Mouse (Mus musculus): ENCODE data around the gene Omp. TPM values are rescaled to one million over a fixed set of nuclear protein-coding genes. Genes with fewer than 3 reads are reported as not detected.

Omp gene
- polyA plus RNA-seq, 1 experiment from 2014 or later: 0.35 TPM

GRCm38 (mm10) chr7:98186637-98187036, 41.3 kb upstream of the Omp start:
- Histone ChIP-seq H3K9me3 (replicated peaks; ENCODE audit: control insufficient read depth, low read length, poor library complexity, severe bottlenecking) (no peaks in the 10 kb centered on the region), H3K27me3 (ENCODE audit: control insufficient read depth, insufficient read depth, low read depth, low read length) (peaks cover 6% of the 10 kb centered on the region), H3K36me3 (ENCODE audit: control insufficient read depth, insufficient read depth, low read length) (no peaks in the 10 kb centered on the region), H3K4me3 (ENCODE audit: low read depth, low read length) (no peak overlapping the region), H3K27ac (ENCODE audit: low read length) (peak overlapping the region; percentile 28; the same call in 1 of the 2 replicates), H3K4me2 (ENCODE audit: low read length) (no peak overlapping the region), H3K4me1 (ENCODE audit: control insufficient read depth, insufficient read depth, low read length) (peaks cover 3% of the 10 kb centered on the region; the same call in 1 of the 2 replicates), H3K9ac (ENCODE audit: low read depth, low read length) (no peak overlapping the region)
- ATAC-seq: peak; percentile 75
- 23% methylated on average over 8 of the region's 8 CpGs for WGBS

GRCm38 (mm10) chr7:98185326-98185725, 40.0 kb upstream of the Omp start:
- Histone ChIP-seq H3K4me2 (ENCODE audit: low read length) (no peak overlapping the region), H3K36me3 (ENCODE audit: control insufficient read depth, insufficient read depth, low read length) (no peaks in the 10 kb centered on the region), H3K4me3 (ENCODE audit: low read depth, low read length) (no peak overlapping the region), H3K9ac (ENCODE audit: low read depth, low read length) (no peak overlapping the region), H3K9me3 (replicated peaks; ENCODE audit: control insufficient read depth, low read length, poor library complexity, severe bottlenecking) (no peaks in the 10 kb centered on the region), H3K4me1 (ENCODE audit: control insufficient read depth, insufficient read depth, low read length) (peaks cover 3% of the 10 kb centered on the region; the same call in 1 of the 2 replicates), H3K27ac (ENCODE audit: low read length) (peak overlapping the region; percentile 61; the same call in 1 of the 2 replicates), H3K27me3 (ENCODE audit: control insufficient read depth, insufficient read depth, low read depth, low read length) (peaks cover 5% of the 10 kb centered on the region)
- 56% methylated on average over 6 of the region's 6 CpGs for WGBS
- peak; percentile 25; the same call in 1 of the 2 replicates for ATAC-seq

GRCm38 (mm10) chr7:98178560-98179231, 33.4 kb upstream of the Omp start:
- WGBS: 92% methylated on average over 5 of the region's 5 CpGs
- Histone ChIP-seq H3K27me3 (ENCODE audit: control insufficient read depth, insufficient read depth, low read depth, low read length) (peaks cover 3% of the 10 kb centered on the region), H3K36me3 (ENCODE audit: control insufficient read depth, insufficient read depth, low read length) (no peaks in the 10 kb centered on the region)

GRCm38 (mm10) chr7:98177929-98178559, 32.7 kb upstream of the Omp start, which contains the start of gene Capn5:
Gene Capn5 (minus strand): TSS chr7:98178274.
- H3K27me3 ChIP-seq (ENCODE audit: control insufficient read depth, insufficient read depth, low read depth, low read length): peaks cover 3% of the 10 kb centered on the region
- no peaks in the 10 kb centered on the region for H3K9me3 ChIP-seq (replicated peaks; ENCODE audit: control insufficient read depth, low read length, poor library complexity, severe bottlenecking)
- H3K36me3 ChIP-seq (ENCODE audit: control insufficient read depth, insufficient read depth, low read length): no peaks in the 10 kb centered on the region
- peak within 1 kb of the TSS; percentile 81 for H3K4me2 ChIP-seq (ENCODE audit: low read length)
- peak; percentile 88 for ATAC-seq
- 2% methylated on average over 38 of the region's 44 CpGs for WGBS
- H3K9ac ChIP-seq (ENCODE audit: low read depth, low read length): peak within 1 kb of the TSS; percentile 87
- 0 out of 2 replicates have a peak within 1 kb of the TSS, but pooled peaks have one; percentile 33 for H3K27ac ChIP-seq (ENCODE audit: low read length)
- peak within 1 kb of the TSS; percentile 81 for H3K4me3 ChIP-seq (ENCODE audit: low read depth, low read length)
- peaks cover 12% of the 10 kb centered on the region for H3K4me1 ChIP-seq (ENCODE audit: control insufficient read depth, insufficient read depth, low read length)

More at GRCm38 (mm10) chr7:98178560-98179231, 33.4 kb upstream of the Omp start:
- no peaks in the 10 kb centered on the region for H3K9me3 ChIP-seq (replicated peaks; ENCODE audit: control insufficient read depth, low read length, poor library complexity, severe bottlenecking)
- peaks cover 12% of the 10 kb centered on the region for H3K4me1 ChIP-seq (ENCODE audit: control insufficient read depth, insufficient read depth, low read length)
- 0 out of 2 replicates have a peak overlapping the region, but pooled peaks have one; percentile 28 for H3K27ac ChIP-seq (ENCODE audit: low read length)
- H3K4me2 ChIP-seq (ENCODE audit: low read length): peak overlapping the region; percentile 81
- H3K9ac ChIP-seq (ENCODE audit: low read depth, low read length): peak overlapping the region; percentile 87
- peak; percentile 46 for ATAC-seq
- peak overlapping the region; percentile 81 for H3K4me3 ChIP-seq (ENCODE audit: low read depth, low read length)

GRCm38 (mm10) chr7:98177566-98177928, 32.2 kb upstream of the Omp start:
- Histone ChIP-seq H3K9ac (ENCODE audit: low read depth, low read length) (peak overlapping the region; percentile 87), H3K27me3 (ENCODE audit: control insufficient read depth, insufficient read depth, low read depth, low read length) (peaks cover 3% of the 10 kb centered on the region), H3K27ac (ENCODE audit: low read length) (0 out of 2 replicates have a peak overlapping the region, but pooled peaks have one; percentile 33), H3K9me3 (replicated peaks; ENCODE audit: control insufficient read depth, low read length, poor library complexity, severe bottlenecking) (no peaks in the 10 kb centered on the region), H3K4me1 (ENCODE audit: control insufficient read depth, insufficient read depth, low read length) (peaks cover 12% of the 10 kb centered on the region), H3K4me3 (ENCODE audit: low read depth, low read length) (peak overlapping the region; percentile 81), H3K36me3 (ENCODE audit: control insufficient read depth, insufficient read depth, low read length) (no peaks in the 10 kb centered on the region), H3K4me2 (ENCODE audit: low read length) (peak overlapping the region; percentile 81)
- WGBS: 3% methylated on average over 9 of the region's 9 CpGs
- peak; percentile 63; the same call in 1 of the 2 replicates for ATAC-seq

GRCm38 (mm10) chr7:98177071-98177485, 31.8 kb upstream of the Omp start:
- WGBS: 42% methylated on average over 2 of the region's 2 CpGs
- H3K4me3 ChIP-seq (ENCODE audit: low read depth, low read length): peak overlapping the region; percentile 81
- H3K4me1 ChIP-seq (ENCODE audit: control insufficient read depth, insufficient read depth, low read length): peaks cover 12% of the 10 kb centered on the region
- peak overlapping the region; percentile 81 for H3K4me2 ChIP-seq (ENCODE audit: low read length)
- ATAC-seq: peak; percentile 6
- no peaks in the 10 kb centered on the region for H3K9me3 ChIP-seq (replicated peaks; ENCODE audit: control insufficient read depth, low read length, poor library complexity, severe bottlenecking)
- peak overlapping the region; percentile 87 for H3K9ac ChIP-seq (ENCODE audit: low read depth, low read length)
- peaks cover 3% of the 10 kb centered on the region for H3K27me3 ChIP-seq (ENCODE audit: control insufficient read depth, insufficient read depth, low read depth, low read length)
- H3K36me3 ChIP-seq (ENCODE audit: control insufficient read depth, insufficient read depth, low read length): no peaks in the 10 kb centered on the region
- no peak overlapping the region for H3K27ac ChIP-seq (ENCODE audit: low read length)

- Histone ChIP-seq H3K9me3 (replicated peaks; ENCODE audit: control insufficient read depth, low read length, poor library complexity, severe bottlenecking) (no peaks in the 10 kb centered on the region), H3K4me1 (ENCODE audit: control insufficient read depth, insufficient read depth, low read length) (peaks cover 12% of the 10 kb centered on the region), H3K36me3 (ENCODE audit: control insufficient read depth, insufficient read depth, low read length) (no peaks in the 10 kb centered on the region), H3K27me3 (ENCODE audit: control insufficient read depth, insufficient read depth, low read depth, low read length) (peaks cover under 1% of the 10 kb centered on the region; the same call in 1 of the 2 replicates), H3K4me2 (ENCODE audit: low read length) (peak overlapping the region; percentile 81), H3K4me3 (ENCODE audit: low read depth, low read length) (peak overlapping the region; percentile 81), H3K9ac (ENCODE audit: low read depth, low read length) (peak overlapping the region; percentile 87; the same call in 1 of the 2 replicates), H3K27ac (ENCODE audit: low read length) (no peak overlapping the region)
- ATAC-seq: no peak
- 82% methylated on average over 8 of the region's 8 CpGs for WGBS
Observed at GRCm38 (mm10) chr7:98176322-98177070, 31.2 kb upstream of the Omp start.

- no peak overlapping the region for H3K27ac ChIP-seq (ENCODE audit: low read length)
- no peak overlapping the region for H3K9ac ChIP-seq (ENCODE audit: low read depth, low read length)
- H3K9me3 ChIP-seq (replicated peaks; ENCODE audit: control insufficient read depth, low read length, poor library complexity, severe bottlenecking): no peaks in the 10 kb centered on the region
- no peaks in the 10 kb centered on the region for H3K27me3 ChIP-seq (ENCODE audit: control insufficient read depth, insufficient read depth, low read depth, low read length)
- H3K4me3 ChIP-seq (ENCODE audit: low read depth, low read length): no peak overlapping the region
- H3K4me2 ChIP-seq (ENCODE audit: low read length): no peak overlapping the region
- 72% methylated on average over 4 of the region's 4 CpGs for WGBS
- H3K4me1 ChIP-seq (ENCODE audit: control insufficient read depth, insufficient read depth, low read length): peaks cover 12% of the 10 kb centered on the region
- no peak for ATAC-seq
- H3K36me3 ChIP-seq (ENCODE audit: control insufficient read depth, insufficient read depth, low read length): no peaks in the 10 kb centered on the region
Observed at GRCm38 (mm10) chr7:98174883-98175755, 29.8 kb upstream of the Omp start.

Data from midbrain, embryonic 16.5 days (tissue).